Mouse (Mus musculus): ENCODE measurements around the gene Vwa1. TPM values are rescaled to one million over a fixed set of nuclear protein-coding genes. Genes with fewer than 3 reads are reported as not detected.

The Vwa1 gene
- 0.11 TPM for polyA plus RNA-seq (2014; fragmentation: Illumina TruSeq; extraction: RNeasy Lipid Tissue Mini Kit (QIAGEN cat#74804); ENCODE audit: low read depth, low replicate concordance)

GRCm38 (mm10) chr4:155774280-155774754 lies at the start of gene Vwa1:
TSS of gene Vwa1 (minus strand) at chr4:155774698.

GRCm38 (mm10) chr4:155811929-155812664 lies 37.6 kb upstream of the Vwa1 start, which contains the start of gene Ccnl2:
TSS of gene Ccnl2 (plus strand) at chr4:155812489.

DNA sequence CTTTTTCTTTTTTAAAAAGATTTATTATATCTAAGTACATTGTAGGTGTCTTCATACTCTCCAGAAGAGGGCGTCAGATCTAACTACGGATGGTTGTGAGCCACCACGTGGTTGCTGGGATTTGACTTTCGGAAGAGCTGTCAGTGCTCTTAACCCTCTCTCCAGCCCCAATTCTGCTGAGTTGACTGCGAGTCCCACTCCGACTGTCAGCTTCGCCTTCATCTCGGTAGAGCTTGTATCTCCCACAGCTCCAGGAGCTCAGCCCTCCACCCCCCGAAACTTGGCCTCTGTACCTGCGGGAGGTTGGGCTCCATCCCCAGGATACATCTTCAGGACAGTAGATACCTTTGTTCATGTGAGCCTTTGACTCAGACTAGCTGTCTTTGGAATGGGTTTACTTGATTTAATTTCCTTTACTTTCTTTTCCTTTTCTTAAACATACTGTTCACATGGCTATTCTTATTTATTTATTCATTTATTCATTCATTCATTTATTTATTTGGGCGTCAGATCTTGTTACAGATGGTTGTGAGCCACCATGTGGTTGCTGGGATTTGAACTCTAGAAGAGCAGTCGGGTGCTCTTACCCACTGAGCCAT lies 28.3 kb upstream of the Vwa1 start, which contains the start of gene Mrpl20:
Gene Mrpl20 (plus strand): TSS at position 138 of the 599 bp plus-strand sequence.

GRCm38 (mm10) chr4:155790021-155790489 lies 15.6 kb upstream of the Vwa1 start, which contains the start of gene Ankrd65:
TSS of gene Ankrd65 (plus strand) at chr4:155790439.

GRCm38 (mm10) chr4:155785819-155786218 lies 11.3 kb upstream of the Vwa1 start, which contains the start of gene Tmem88b:
TSS of gene Tmem88b (minus strand) at chr4:155785874.

GRCm38 (mm10) chr4:155760613-155761355 lies 13.7 kb downstream of the Vwa1 start, which contains the start of gene Atad3a:
TSS of gene Atad3a (minus strand) at chr4:155761093.

DNA sequence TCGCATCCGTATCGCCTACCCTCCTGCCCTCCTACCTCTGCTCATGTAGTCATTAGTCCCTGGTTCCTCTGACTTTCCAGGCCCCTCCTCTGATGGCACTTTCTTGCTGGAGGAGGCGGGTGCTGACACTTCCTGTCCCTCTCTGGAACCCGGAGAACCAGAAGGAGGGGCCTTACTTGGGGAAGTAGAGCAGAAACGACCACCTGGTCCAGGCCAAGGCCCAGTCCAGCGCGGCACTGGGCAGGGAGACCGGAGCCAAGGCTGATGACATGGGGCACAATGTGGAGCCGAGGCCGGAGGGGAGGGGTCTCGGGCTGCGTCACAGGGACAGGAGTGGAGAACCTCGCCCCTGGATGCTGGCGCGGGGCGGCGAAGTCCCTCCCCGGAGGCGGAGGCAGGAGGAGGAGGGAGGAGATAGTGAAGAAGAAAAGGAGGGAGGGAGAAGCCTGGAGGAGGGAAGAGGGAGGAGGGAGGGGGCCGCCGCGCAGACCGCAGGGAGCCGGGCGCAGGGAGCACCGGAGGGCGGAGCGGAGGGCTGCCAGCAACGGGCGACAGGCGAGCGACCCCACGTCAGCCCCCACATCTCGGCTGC lies 40.1 kb downstream of the Vwa1 start, which contains the start of gene Tmem240:
Gene Tmem240 (plus strand): TSS at position 451 of the 592 bp plus-strand sequence.

Other genes with a start within 250 kb of the Vwa1 start
- gene Nadk, start 212.3 kb downstream of the Vwa1 start, polyA plus RNA-seq (2014; fragmentation: Illumina TruSeq; extraction: RNeasy Lipid Tissue Mini Kit (QIAGEN cat#74804); ENCODE audit: low read depth, low replicate concordance) = 62.2 TPM
- 30.8 TPM for gene Slc35e2, start 173.3 kb downstream of the Vwa1 start, polyA plus RNA-seq (2014; fragmentation: Illumina TruSeq; extraction: RNeasy Lipid Tissue Mini Kit (QIAGEN cat#74804); ENCODE audit: low read depth, low replicate concordance)
- 28.7 TPM for gene Cdk11b, start 149.8 kb downstream of the Vwa1 start, polyA plus RNA-seq (2014; fragmentation: Illumina TruSeq; extraction: RNeasy Lipid Tissue Mini Kit (QIAGEN cat#74804); ENCODE audit: low read depth, low replicate concordance)
- gene Gm10563, start 129.3 kb downstream of the Vwa1 start, polyA plus RNA-seq (2014; fragmentation: Illumina TruSeq; extraction: RNeasy Lipid Tissue Mini Kit (QIAGEN cat#74804); ENCODE audit: low read depth, low replicate concordance) = not detected
- 0.26 TPM for gene Mmp23, start 121.3 kb downstream of the Vwa1 start, polyA plus RNA-seq (2014; fragmentation: Illumina TruSeq; extraction: RNeasy Lipid Tissue Mini Kit (QIAGEN cat#74804); ENCODE audit: low read depth, low replicate concordance)
- 0.87 TPM for gene Mib2, start 105.5 kb downstream of the Vwa1 start, polyA plus RNA-seq (2014; fragmentation: Illumina TruSeq; extraction: RNeasy Lipid Tissue Mini Kit (QIAGEN cat#74804); ENCODE audit: low read depth, low replicate concordance)
- gene Fndc10, start 80.4 kb downstream of the Vwa1 start, polyA plus RNA-seq (2014; fragmentation: Illumina TruSeq; extraction: RNeasy Lipid Tissue Mini Kit (QIAGEN cat#74804); ENCODE audit: low read depth, low replicate concordance) = not detected
- 50.5 TPM for gene Ssu72, start 69.9 kb downstream of the Vwa1 start, polyA plus RNA-seq (2014; fragmentation: Illumina TruSeq; extraction: RNeasy Lipid Tissue Mini Kit (QIAGEN cat#74804); ENCODE audit: low read depth, low replicate concordance)
- not detected for gene Tmem240, start 39.9 kb downstream of the Vwa1 start, polyA plus RNA-seq (2014; fragmentation: Illumina TruSeq; extraction: RNeasy Lipid Tissue Mini Kit (QIAGEN cat#74804); ENCODE audit: low read depth, low replicate concordance)
- gene Atad3a, start 13.6 kb downstream of the Vwa1 start, polyA plus RNA-seq (2014; fragmentation: Illumina TruSeq; extraction: RNeasy Lipid Tissue Mini Kit (QIAGEN cat#74804); ENCODE audit: low read depth, low replicate concordance) = 11.7 TPM
- 1.9 TPM for gene Tmem88b, start 11.2 kb upstream of the Vwa1 start, polyA plus RNA-seq (2014; fragmentation: Illumina TruSeq; extraction: RNeasy Lipid Tissue Mini Kit (QIAGEN cat#74804); ENCODE audit: low read depth, low replicate concordance)
- gene Ankrd65, start 15.7 kb upstream of the Vwa1 start, polyA plus RNA-seq (2014; fragmentation: Illumina TruSeq; extraction: RNeasy Lipid Tissue Mini Kit (QIAGEN cat#74804); ENCODE audit: low read depth, low replicate concordance) = not detected
- gene Mrpl20, start 28.2 kb upstream of the Vwa1 start, polyA plus RNA-seq (2014; fragmentation: Illumina TruSeq; extraction: RNeasy Lipid Tissue Mini Kit (QIAGEN cat#74804); ENCODE audit: low read depth, low replicate concordance) = 46.8 TPM
- 60.9 TPM for gene Ccnl2, start 37.8 kb upstream of the Vwa1 start, polyA plus RNA-seq (2014; fragmentation: Illumina TruSeq; extraction: RNeasy Lipid Tissue Mini Kit (QIAGEN cat#74804); ENCODE audit: low read depth, low replicate concordance)
- gene Aurkaip1, start 56.6 kb upstream of the Vwa1 start, polyA plus RNA-seq (2014; fragmentation: Illumina TruSeq; extraction: RNeasy Lipid Tissue Mini Kit (QIAGEN cat#74804); ENCODE audit: low read depth, low replicate concordance) = 7.5 TPM
- 11.4 TPM for gene Mxra8, start 65.0 kb upstream of the Vwa1 start, polyA plus RNA-seq (2014; fragmentation: Illumina TruSeq; extraction: RNeasy Lipid Tissue Mini Kit (QIAGEN cat#74804); ENCODE audit: low read depth, low replicate concordance)
- gene Dvl1, start 72.7 kb upstream of the Vwa1 start, polyA plus RNA-seq (2014; fragmentation: Illumina TruSeq; extraction: RNeasy Lipid Tissue Mini Kit (QIAGEN cat#74804); ENCODE audit: low read depth, low replicate concordance) = 3.9 TPM
- not detected for gene Tas1r3, start 88.7 kb upstream of the Vwa1 start, polyA plus RNA-seq (2014; fragmentation: Illumina TruSeq; extraction: RNeasy Lipid Tissue Mini Kit (QIAGEN cat#74804); ENCODE audit: low read depth, low replicate concordance)
- gene Cptp, start 94.7 kb upstream of the Vwa1 start, polyA plus RNA-seq (2014; fragmentation: Illumina TruSeq; extraction: RNeasy Lipid Tissue Mini Kit (QIAGEN cat#74804); ENCODE audit: low read depth, low replicate concordance) = 5.9 TPM
- 2.7 TPM for gene Ints11, start 94.8 kb upstream of the Vwa1 start, polyA plus RNA-seq (2014; fragmentation: Illumina TruSeq; extraction: RNeasy Lipid Tissue Mini Kit (QIAGEN cat#74804); ENCODE audit: low read depth, low replicate concordance)
- gene Pusl1, start 117.1 kb upstream of the Vwa1 start, polyA plus RNA-seq (2014; fragmentation: Illumina TruSeq; extraction: RNeasy Lipid Tissue Mini Kit (QIAGEN cat#74804); ENCODE audit: low read depth, low replicate concordance) = 2.5 TPM
- gene Acap3, start 117.1 kb upstream of the Vwa1 start, polyA plus RNA-seq (2014; fragmentation: Illumina TruSeq; extraction: RNeasy Lipid Tissue Mini Kit (QIAGEN cat#74804); ENCODE audit: low read depth, low replicate concordance) = 0.08 TPM
- 41.7 TPM for gene Ube2j2, start 169.1 kb upstream of the Vwa1 start, polyA plus RNA-seq (2014; fragmentation: Illumina TruSeq; extraction: RNeasy Lipid Tissue Mini Kit (QIAGEN cat#74804); ENCODE audit: low read depth, low replicate concordance)
- gene C1qtnf12, start 187.6 kb upstream of the Vwa1 start, polyA plus RNA-seq (2014; fragmentation: Illumina TruSeq; extraction: RNeasy Lipid Tissue Mini Kit (QIAGEN cat#74804); ENCODE audit: low read depth, low replicate concordance) = not detected
- 1.3 TPM for gene B3galt6, start 218.0 kb upstream of the Vwa1 start, polyA plus RNA-seq (2014; fragmentation: Illumina TruSeq; extraction: RNeasy Lipid Tissue Mini Kit (QIAGEN cat#74804); ENCODE audit: low read depth, low replicate concordance)
- 98.4 TPM for gene Sdf4, start 218.2 kb upstream of the Vwa1 start, polyA plus RNA-seq (2014; fragmentation: Illumina TruSeq; extraction: RNeasy Lipid Tissue Mini Kit (QIAGEN cat#74804); ENCODE audit: low read depth, low replicate concordance)
- not detected for gene Tnfrsf4, start 239.1 kb upstream of the Vwa1 start, polyA plus RNA-seq (2014; fragmentation: Illumina TruSeq; extraction: RNeasy Lipid Tissue Mini Kit (QIAGEN cat#74804); ENCODE audit: low read depth, low replicate concordance)